Mouse (Mus musculus) C2C12 (cell line): ENCODE measurements around the gene Mfsd6. TPM values are rescaled to one million over a fixed set of nuclear protein-coding genes. Genes with fewer than 3 reads are reported as not detected.

Source experiments
- H3K27me3 ChIP-seq: one replicate; pipeline ENCODE4 v1.6.1; 2011; ENCODE audit not compliant: control insufficient read depth, insufficient read depth, insufficient read length
- H3K36me3 ChIP-seq: one replicate; pipeline ENCODE4 v1.6.1; 2011; ENCODE audit not compliant: control insufficient read depth, insufficient read depth
- H3K4me3 ChIP-seq: one replicate; pipeline ENCODE4 v1.5.1; 2011; ENCODE audit warnings: mild to moderate bottlenecking, control low read depth; ENCODE audit not compliant: poor library complexity, insufficient read depth, severe bottlenecking
- H3K79me2 ChIP-seq: one replicate; pipeline ENCODE4 v1.6.1; 2011; ENCODE audit not compliant: control insufficient read depth, insufficient read depth
- H3K79me3 ChIP-seq: one replicate; pipeline ENCODE4 v1.6.1; 2011; ENCODE audit warnings: low read depth, control low read depth
- H3ac ChIP-seq: one replicate; pipeline ENCODE3; 2011; ENCODE audit warnings: low read depth; ENCODE audit not compliant: control insufficient read depth, insufficient read length
- CEBPB ChIP-seq: IDR thresholded peaks from one replicate; pipeline ENCODE4 v1.6.1; 2011; ENCODE audit warnings: low read depth, mild to moderate bottlenecking, control low read depth, moderate library complexity
- CTCF ChIP-seq: IDR thresholded peaks from one replicate; pipeline ENCODE4 v1.5.1; 2011; ENCODE audit not compliant: control insufficient read depth, insufficient read depth, insufficient read length
- FOSL1 ChIP-seq: IDR thresholded peaks from one replicate; pipeline ENCODE4 v1.8.0; 2011; ENCODE audit warnings: mild to moderate bottlenecking, low read length; ENCODE audit not compliant: poor library complexity, insufficient read depth, severe bottlenecking
- MAX ChIP-seq: IDR thresholded peaks from one replicate; pipeline ENCODE4 v1.6.1; 2011; ENCODE audit warnings: mild to moderate bottlenecking, control low read depth
- MYOD1 ChIP-seq: IDR thresholded peaks from one replicate; pipeline ENCODE4 v1.6.1; 2011; ENCODE audit warnings: low read depth; ENCODE audit not compliant: control insufficient read depth, insufficient read length
- MYOG ChIP-seq: IDR thresholded peaks from one replicate; pipeline ENCODE4 v1.6.1; 2011; ENCODE audit not compliant: control insufficient read depth, insufficient read length; ENCODE audit errors: extremely low read depth
- USF1 ChIP-seq: IDR thresholded peaks from one replicate; pipeline ENCODE4 v1.6.1; 2011; ENCODE audit warnings: low read depth, mild to moderate bottlenecking, control low read depth, moderate library complexity
- polyA plus RNA-seq: library from polyadenylated mRNA; unstranded; fragments of >200 nt; fragmentation: generic; extraction: Trizol; gene quantifications from one replicate; pipeline ENCODE4 v1.2.1, GENCODE M21; 2012; ENCODE audit warnings: missing spikeins

Gene Mfsd6
- polyA plus RNA-seq, 1 experiment = 0.30 TPM

DNA sequence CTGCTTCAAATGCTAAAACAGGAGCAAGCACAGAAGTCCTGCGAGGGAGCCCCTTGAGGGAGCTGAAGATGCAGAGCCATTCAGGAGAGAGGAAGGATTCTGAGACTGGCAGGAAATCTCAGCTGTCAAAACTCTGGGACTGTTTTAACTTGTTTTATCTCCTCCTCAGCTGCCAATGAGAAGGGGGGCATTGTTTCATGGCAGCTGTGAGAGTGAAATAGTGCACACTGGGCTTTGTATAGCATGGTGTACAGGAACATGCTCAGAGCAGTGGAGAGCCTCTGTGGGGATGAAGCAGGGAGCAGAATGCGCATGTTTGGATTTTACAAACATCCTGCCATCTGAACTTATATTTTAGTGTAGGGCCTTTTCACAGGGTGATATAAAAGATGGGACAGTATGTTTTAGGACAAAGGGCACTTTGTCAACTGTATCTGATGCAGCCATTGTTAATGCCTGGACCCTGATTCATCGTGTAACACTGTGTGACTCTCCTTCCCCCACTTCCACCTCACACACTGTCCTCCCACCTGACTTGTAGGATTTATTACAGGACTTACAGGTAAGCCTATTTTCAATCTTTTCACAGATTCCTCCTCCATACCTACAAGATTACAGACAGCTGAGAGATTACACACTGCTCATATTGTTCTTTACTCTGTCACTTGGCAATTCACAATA, 9.1 kb downstream of the Mfsd6 start:
- Histone ChIP-seq H3K79me2 (no peaks in the 10 kb centered on the region), H3K4me3 (no peak overlapping the region), H3K79me3 (no peaks in the 10 kb centered on the region), H3K27me3 (peaks cover 5% of the 10 kb centered on the region), H3ac (no peak overlapping the region), H3K36me3 (no peaks in the 10 kb centered on the region)
- TF ChIP-seq MYOD1 (no peak), CTCF (no peak), CEBPB (no peak)

DNA sequence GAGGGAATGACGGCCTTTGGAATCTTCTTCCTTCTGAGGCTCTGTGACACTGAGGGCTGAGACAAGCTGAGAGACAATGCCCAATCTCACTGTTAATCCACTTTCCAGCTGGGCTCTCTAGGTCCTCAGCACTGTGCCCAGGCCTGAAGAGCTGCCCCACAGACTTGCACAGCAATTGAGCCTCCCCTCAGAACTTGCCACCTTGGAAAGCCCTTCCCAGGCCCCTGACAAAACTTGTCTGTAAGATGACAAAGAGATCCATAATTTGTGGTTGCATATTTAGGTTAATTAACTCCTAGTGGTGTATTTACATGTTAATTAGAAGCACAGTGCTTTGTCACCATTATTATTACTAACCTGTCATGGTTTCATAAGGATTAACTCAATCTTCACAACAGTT, 12.8 kb downstream of the Mfsd6 start:
- Histone ChIP-seq H3ac (no peak overlapping the region), H3K79me2 (no peaks in the 10 kb centered on the region), H3K79me3 (no peaks in the 10 kb centered on the region), H3K27me3 (peaks cover 5% of the 10 kb centered on the region), H3K36me3 (no peaks in the 10 kb centered on the region), H3K4me3 (no peak overlapping the region)
- TF ChIP-seq MYOD1 = no peak
- TF ChIP-seq FOSL1 = no peak
- no peak for TF ChIP-seq MYOG
- no peak for TF ChIP-seq CEBPB
- TF ChIP-seq CTCF = no peak
- TF ChIP-seq MAX = no peak

DNA sequence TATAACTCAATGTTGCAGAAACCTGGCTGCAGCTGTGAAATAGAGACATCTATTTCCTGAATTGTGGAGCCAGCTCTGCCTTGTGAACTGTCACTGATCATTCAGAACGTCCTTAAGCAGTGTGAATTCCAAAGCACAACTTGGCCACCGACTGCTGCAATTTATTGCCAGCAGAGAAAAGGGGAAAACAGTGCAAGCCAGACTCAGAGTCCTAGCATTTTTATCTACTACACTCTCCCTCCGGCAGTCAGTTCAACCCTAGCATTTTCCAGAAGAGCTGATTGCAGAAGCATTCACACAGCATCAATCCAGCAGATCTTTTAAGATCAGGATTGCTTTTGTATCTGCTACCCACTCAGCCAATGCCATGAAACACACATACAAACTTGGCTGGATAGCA, 13.2 kb downstream of the Mfsd6 start:
- no peak overlapping the region for H3K4me3 ChIP-seq
- H3K79me3 ChIP-seq = no peaks in the 10 kb centered on the region
- H3ac ChIP-seq = no peak overlapping the region
- H3K79me2 ChIP-seq = no peaks in the 10 kb centered on the region
- peaks cover 5% of the 10 kb centered on the region for H3K27me3 ChIP-seq
- TF ChIP-seq USF1 = no peak
- TF ChIP-seq CTCF = no peak
- TF ChIP-seq FOSL1 = no peak
- TF ChIP-seq CEBPB = no peak
- H3K36me3 ChIP-seq = no peaks in the 10 kb centered on the region

DNA sequence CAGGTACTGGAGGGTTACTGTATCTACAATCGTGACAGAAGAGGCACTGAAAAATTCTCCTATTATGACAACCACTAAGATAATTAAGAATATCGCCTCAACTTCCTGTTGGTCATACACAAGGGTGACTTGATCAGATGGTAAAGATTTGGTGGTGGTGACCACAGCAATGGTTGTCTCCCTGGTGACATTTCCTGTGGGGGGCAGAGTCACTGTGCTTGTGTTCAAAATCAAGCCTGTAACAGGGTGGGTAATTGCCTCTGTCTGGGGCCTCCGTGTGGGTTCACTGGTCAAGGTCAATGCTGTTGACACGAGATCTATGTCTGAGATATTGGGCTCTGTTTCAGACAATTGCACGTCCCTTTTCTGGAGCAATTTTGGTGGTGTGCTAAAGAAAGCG, 18.5 kb downstream of the Mfsd6 start:
- H3K79me2 ChIP-seq = no peaks in the 10 kb centered on the region
- H3K36me3 ChIP-seq = no peaks in the 10 kb centered on the region
- TF ChIP-seq MAX (no peak), USF1 (no peak), CTCF (no peak), MYOD1 (no peak), CEBPB (no peak), MYOG (no peak), FOSL1 (no peak)
- H3K79me3 ChIP-seq = no peaks in the 10 kb centered on the region
- H3K4me3 ChIP-seq = no peak overlapping the region
- no peaks in the 10 kb centered on the region for H3K27me3 ChIP-seq
- H3ac ChIP-seq = no peak overlapping the region

DNA sequence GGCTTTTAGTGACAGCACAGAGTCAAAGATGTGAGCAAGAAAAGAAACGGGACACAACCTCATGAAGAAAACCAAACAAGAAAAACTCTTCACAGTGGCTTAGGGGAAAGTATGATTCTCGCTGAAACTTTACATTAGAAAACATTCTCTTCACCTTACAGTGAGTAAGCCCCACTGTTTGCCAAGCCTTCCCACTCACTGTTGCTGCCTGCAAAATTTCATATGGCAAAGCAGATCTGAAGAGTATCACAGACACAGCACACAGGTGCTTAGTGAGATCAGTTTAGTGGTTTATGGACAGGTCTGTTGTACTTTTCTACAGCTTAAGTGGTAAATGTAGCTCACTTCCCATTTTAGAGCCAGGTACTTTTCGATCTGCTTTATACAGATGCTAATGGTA, 20.2 kb downstream of the Mfsd6 start:
- Histone ChIP-seq H3K4me3 (no peak overlapping the region), H3K27me3 (no peaks in the 10 kb centered on the region), H3K79me2 (no peaks in the 10 kb centered on the region), H3ac (no peak overlapping the region), H3K36me3 (no peaks in the 10 kb centered on the region), H3K79me3 (no peaks in the 10 kb centered on the region)
- TF ChIP-seq MYOG = no peak
- TF ChIP-seq FOSL1 = no peak
- TF ChIP-seq CTCF = no peak
- no peak for TF ChIP-seq MAX
- no peak for TF ChIP-seq CEBPB
- no peak for TF ChIP-seq USF1
- TF ChIP-seq MYOD1 = no peak

DNA sequence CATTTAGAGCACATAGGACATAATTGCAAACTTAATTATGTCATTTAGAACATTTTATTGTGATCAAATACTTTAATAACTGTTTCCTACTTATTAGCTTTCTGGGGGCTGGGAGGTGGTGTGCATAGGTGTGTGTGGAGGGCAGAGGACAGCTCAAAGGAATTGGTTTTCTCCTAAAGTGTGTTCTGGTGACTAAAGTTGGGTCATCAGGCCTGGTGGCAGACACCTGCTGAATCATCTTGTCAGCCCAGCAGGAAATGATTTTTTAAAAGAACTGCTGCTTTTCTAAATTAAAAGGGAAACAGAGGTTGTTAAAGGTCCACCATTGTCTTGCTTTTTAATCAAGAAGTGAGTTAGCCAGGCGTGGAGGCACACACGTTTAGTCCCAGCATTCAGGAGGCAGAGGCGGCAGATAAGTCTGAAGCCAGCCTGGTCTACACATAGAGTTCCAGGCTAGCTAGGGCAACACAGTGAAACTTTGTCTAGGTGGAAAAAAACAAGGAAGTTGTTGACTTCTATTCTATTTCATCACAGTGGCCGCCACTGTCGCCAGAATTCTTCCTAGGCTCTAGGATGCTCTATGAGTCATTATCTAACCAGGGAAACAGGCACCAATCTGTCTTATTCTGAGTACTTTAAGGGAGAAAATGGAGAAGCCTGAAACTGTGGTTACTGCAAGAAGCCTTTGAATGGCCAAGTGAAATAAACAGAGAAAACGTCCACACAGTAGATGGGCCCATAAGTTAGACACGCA, 24.3 kb downstream of the Mfsd6 start:
- H3ac ChIP-seq = no peak overlapping the region
- no peaks in the 10 kb centered on the region for H3K27me3 ChIP-seq
- H3K4me3 ChIP-seq = no peak overlapping the region
- no peaks in the 10 kb centered on the region for H3K79me3 ChIP-seq
- no peaks in the 10 kb centered on the region for H3K79me2 ChIP-seq
- TF ChIP-seq MYOD1 = no peak
- no peak for TF ChIP-seq CEBPB
- no peak for TF ChIP-seq CTCF
- no peak for TF ChIP-seq USF1
- TF ChIP-seq FOSL1 = no peak
- no peak for TF ChIP-seq MAX
- TF ChIP-seq MYOG = no peak
- no peaks in the 10 kb centered on the region for H3K36me3 ChIP-seq
